Mouse (Mus musculus) NIH3T3 (cell line): ENCODE data around the gene Tex44.

Source experiments
- DNase-seq: peaks from one replicate; pipeline ENCODE4 v3.0.0-alpha.2; 2012; ENCODE audit warnings: low read depth

Gene Tex44

DNA sequence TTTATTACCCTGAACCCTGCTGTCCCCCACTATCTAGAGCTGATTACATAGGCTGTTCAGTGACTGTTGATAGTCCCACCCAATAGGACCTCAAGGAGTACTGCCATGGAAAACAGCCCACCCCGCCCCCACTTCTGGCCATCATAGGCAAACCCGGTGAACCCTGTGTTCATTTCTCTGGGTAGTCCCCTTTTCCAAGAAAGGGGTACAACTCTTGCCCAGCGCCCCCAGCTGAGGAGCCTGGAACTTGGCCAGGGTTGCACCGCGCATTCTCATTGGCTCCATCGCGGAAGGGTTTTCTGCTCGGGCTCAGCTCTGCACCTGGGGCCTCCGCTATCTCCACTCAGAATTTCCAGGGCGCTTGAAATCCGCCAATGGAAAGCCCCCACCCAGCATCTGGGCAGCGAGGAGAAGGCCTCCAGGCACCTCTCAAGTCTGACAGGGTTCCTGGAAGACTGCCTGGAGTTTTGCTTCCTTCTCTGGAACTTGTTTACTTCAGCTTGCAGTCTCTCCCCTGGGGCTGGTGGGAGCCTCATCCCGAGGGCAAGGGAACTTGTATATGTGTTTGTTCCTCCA lies 21.6 kb downstream of the Tex44 start:
- peak; percentile 93 for DNase-seq

DNA sequence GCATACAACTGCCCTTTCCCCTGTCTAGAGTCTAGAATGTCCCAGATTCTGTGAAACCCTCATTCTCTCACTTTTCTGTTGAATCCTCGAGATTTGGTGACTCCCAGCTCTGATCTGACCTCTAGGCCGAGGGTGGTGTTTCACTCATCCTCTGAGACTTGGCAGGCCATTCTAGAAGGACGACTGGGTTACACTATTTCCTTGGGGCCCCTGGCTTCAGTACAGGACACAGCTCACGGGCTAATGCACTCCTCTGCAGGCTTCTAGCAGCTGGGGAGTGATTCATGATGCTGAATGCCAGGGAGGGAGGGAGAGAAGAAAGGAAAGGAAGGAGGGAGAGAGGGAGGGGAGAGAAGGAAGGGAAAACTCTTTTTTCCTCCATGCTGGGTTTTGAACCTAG lies 22.1 kb downstream of the Tex44 start:
- DNase-seq, result peak; percentile 92

DNA sequence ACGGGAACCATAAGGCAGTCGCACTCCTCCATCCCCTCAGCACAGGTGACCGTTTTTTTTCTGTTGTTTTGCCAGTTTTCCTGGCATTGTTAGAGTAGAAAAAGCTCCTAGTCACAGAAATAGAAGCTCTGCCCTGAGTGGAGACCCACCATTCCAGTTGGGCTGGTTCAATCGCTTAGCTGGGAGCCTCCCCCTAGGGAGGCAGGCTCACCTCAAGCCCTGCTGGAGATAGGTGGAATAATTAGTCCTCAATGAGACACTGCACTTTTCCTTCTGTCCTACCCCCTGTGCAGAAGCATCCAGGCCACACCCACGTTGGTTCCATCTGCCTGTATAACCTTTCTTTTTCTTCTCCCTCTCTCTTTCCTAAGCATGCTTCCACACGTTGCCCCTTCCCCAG lies 23.8 kb downstream of the Tex44 start:
- DNase-seq, result no peak

DNA sequence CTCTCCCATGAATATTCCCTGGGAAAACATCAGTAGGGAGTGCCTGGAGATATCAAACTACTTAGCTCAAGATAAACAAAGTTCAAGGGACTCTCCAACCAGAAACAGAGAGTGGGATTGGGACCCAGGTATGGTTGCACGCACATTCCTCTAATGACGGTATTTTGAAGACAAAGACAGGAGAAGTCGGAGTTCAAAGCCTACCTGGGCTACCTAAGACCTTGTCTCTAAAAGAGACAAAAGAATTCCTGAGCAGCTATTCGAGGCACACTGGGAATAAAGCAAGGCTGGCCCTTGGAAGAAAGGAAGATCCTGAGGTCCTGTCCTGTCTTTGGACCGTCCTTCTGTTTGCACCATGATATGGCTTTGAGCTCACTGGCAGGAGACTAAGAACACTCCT lies 26.6 kb downstream of the Tex44 start:
- DNase-seq, result no peak

DNA sequence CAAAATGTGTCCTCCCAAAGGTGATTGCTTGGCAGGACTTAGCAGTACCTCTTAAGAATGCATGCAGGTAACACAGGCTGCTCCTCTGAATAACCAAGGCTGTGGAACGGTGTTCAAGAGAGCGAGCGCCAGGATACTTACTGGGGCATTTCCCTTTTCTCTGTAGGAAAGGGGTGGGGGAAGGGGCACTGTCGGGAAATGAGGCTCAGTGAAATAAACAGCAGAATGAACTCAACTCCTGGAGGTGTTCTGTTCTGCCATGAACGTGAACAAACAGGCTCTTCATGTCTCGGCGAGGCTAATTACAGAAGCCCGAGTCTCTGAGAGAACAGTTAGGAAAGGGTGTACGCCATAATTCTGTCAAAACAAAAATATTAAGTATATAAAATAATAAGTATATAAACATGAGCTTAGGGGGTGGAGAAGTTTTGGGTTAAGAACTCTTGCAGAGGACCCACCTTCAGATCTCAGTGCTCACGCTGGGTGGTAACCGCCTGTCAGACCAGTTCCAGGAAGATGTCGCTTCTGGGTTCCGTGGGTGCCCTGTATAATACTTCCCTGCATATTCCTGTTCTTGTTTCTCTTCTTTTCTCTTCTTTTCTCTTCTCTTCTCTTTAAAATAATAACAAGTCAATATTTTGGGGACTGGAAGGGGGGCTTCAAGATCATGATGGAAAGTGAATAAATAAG lies 30.9 kb downstream of the Tex44 start:
- no peak for DNase-seq

DNA sequence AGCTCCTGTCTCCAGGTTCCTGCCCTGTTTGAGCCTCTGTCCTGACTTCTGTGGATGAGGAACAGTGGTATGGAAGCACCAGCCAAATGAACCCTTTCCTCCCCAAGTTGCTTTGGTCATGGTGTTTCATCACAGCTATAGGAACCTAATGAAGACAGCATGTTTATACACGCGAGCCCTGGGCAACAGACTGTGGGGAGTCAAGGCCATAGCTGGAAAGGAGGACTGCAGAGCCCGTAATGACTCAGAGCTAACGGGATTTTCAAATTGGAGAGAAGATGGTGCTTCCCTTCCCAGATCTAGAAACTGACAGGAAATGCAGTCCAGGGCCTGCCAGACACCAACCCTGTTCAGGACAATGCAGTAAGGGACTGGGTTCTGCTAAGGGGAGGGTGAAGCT lies 33.2 kb downstream of the Tex44 start:
- peak; percentile 67 for DNase-seq

DNA sequence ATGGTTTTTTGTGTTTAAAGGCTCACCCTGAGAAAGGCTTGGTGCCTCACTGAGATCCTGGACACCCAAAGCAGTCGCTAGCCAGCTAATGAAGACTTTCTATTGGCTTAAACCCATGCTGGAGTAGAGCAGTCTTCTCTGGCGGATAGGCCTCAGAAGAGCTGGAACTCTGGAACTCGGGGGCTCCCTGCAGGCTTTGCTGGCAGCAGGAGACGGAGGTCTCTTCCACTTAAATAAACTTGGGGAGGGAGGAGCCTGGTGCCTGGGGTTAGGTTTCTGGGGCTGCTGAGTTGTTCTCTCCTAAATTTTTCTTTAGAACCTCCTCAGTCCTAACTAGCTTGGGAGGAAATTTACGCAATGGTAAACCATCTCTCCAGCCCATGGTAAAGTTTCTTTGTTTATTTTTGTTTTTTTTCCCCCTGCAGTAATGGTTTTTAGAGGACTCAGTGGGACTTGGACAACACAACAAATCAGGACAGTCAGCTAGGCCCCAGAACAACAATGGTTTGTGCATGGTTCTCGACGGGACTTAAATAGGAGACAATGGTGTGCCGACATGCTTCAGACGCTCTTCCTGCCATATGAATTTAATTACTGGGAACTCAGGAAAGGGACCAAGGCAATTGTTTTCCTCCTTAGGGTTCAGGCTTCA lies 38.2 kb downstream of the Tex44 start:
- DNase-seq, result no peak

DNA sequence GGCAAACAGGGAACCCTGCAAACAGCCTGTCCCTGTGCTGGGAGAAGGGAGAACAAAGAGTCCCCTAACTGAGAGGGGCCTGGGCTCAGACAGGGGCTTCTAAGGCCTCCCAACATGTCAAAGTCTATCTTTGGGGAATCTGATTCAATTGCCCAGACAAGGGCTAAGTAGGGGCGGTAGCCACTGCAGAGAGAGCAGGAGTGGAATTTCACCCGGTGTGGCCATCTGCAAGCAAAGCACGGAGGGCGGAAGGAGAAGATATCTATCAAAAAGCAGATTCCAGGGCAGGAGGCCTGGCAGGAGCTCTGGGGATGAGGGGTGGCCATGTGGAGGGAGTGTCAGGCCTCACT lies 38.7 kb downstream of the Tex44 start:
- no peak for DNase-seq

DNA sequence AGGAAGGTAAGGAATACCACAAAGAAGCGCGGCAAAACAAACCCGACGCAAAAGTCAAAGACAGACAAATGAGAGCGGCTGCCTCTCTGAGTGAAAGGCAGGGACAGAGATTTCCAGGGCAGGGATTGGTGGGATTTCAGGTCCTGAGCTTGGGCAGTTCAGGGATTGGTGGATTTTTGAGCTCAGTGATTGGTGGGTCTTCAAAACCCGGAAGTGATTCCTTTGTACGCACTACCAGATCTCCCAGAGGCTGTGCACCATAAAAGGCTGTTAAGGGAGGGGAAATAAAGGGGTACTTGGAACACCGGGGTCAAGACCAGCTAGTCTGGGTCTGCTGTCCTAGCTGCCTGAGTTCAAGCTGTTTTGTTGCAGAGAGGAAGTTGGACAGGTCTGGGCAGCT lies 41.3 kb downstream of the Tex44 start:
- DNase-seq, result no peak

DNA sequence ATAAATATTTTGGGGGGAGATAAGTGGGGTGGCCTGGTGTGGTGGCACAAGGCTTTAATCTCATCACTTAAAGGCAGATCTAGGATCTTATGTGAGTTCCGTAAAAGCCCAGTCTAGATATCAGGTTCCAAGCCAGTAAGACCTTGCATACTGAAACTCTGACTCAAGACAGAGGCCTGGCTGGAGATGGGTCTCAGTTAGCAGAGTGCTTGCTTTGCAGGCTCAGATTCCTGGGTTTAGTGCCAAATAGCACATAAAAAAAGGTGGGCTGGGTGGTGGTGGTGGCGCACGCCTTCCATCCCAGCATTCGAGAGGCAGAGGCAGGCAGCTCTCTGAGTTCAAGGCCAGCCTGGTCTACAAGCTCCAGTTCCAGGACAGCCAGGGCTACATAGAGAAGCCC lies 43.7 kb downstream of the Tex44 start:
- DNase-seq, result peak; percentile 70

DNA sequence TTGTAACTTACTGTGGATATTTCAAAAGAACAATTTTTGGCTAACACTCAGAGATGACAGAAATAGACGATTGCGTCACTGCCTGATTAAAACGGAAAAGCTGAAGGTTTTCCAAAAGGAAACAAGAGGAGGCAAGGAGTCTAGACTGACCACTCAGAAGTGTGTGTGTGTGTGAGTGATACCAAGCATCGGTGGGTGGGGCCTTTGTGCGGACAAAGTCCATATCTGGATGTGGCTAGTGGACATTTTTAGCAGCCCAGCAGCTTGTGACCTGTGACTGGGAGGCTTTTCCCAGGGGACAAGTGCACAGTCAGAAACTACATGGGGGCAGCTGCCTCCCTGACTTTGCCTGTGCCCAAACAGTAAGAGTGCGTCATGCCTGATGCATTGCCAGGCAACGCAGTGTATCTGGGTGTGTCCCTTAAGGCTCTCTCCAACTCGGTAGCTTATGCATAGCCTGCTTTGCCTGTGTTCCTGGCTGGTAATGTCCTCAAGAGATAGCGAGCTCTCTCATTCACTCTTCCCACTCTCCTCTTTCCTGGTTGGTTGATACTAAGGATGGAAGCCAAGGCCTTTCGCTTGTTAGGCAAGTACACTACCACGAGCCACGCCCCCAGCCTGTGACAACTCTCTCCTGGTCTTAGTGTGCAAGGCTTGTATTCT lies 44.5 kb downstream of the Tex44 start:
- DNase-seq, result peak; percentile 95

DNA sequence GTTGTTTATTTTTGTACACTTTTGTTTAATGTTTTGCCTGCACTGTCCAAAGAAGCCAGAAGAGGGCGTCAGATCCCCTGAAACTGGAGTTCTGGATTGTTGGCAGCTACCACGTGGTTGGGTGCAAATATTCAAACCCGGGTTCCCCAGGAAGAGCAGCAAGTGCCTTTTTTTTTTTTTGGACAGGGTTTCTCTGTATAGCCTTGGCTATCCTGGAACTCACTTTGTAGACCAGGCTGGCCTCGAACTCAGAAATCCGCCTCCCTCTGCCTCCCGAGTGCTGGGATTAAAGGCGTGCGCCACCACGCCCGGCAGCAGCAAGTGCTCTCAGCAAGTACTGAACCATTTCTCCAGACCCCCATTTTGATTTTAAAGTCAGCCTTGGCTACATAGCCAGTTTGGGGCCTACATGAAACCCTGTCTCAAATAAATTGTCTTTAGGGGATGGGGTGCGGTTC lies 45.4 kb downstream of the Tex44 start:
- peak; percentile 81 for DNase-seq

DNA sequence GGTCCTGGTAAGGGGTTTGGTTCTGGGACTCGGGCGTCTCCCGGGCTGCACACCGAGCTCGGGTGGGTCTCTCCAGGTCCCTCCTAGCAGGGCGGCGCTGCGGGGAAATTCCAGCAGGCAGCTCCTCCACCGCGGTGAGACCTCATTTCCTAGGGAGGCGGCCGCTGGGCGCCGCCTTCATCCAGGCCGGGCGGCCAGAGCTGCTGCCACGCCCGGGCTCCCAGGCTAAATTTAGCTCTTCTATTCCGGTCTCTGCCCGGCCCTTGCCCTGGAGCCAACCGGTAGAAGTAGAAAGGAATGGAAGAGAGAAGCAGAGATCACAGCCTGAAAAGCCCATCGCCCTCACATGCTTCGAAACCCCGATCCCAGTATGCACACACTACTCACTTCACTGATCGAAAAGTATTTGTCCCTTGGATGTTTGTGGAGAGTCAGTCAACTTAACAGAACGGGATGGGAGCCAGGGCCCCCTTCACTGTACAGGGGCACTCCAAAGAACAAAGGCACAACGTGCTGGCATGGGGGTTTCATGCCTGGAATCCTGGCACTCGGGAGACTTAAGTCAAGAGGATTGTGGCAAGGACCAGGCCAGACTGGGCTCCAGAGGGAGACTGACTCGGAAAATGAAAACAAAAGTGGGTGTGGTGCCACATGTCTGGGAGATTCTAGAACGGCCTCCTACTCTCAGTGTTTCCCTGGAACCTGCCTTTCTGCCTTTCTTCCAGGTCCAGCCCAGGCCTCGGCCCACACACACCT lies 46.2 kb downstream of the Tex44 start:
- peak; percentile 92 for DNase-seq

DNA sequence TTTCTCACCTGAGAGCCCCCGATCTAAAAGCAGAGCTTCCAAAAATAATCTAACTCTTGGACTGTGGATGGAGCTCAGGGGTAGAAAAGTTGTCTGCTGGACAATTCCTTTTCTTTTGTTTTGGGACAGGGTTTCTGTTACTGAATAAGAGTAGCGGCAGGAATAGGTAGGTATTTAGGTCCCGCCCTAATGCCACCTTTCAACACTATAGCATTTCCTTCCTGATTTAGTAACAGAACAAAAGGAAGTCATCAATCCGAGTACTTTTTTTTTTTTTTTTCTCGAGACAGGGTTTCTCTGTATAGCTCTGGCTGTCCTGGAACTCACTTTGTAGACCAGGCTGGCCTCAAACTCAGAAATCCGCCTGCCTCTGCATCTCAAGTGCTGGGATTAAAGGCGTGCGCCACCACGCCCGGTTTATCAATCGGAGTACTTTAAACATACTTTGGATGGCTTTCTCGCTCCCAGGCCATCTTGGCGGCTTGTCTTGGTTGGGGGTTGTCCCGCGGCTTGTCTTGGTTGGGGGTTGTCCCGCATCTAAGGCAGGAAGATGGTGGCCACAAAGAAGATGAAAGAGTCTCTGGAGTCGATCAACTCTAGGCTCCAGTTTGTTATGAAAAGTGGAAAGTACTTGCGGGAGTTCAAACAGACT lies 47.1 kb downstream of the Tex44 start:
- DNase-seq, result no peak
